Mouse (Mus musculus): ENCODE results near the gene Hist1h2ai. TPM values are rescaled to one million over a fixed set of nuclear protein-coding genes. Genes with fewer than 3 reads are reported as not detected.
A peak's percentile ranks its signal among the peaks of the same experiment; 100 is the strongest.
"Not testable (repeated sequence)": the region's sequence is repeated elsewhere in the genome, so short reads cannot be mapped to it uniquely, and the experiment has no call there.

The Hist1h2ai gene
- polyA plus RNA-seq, 1 experiment from 2014 or later, result 8.4 TPM

DNA sequence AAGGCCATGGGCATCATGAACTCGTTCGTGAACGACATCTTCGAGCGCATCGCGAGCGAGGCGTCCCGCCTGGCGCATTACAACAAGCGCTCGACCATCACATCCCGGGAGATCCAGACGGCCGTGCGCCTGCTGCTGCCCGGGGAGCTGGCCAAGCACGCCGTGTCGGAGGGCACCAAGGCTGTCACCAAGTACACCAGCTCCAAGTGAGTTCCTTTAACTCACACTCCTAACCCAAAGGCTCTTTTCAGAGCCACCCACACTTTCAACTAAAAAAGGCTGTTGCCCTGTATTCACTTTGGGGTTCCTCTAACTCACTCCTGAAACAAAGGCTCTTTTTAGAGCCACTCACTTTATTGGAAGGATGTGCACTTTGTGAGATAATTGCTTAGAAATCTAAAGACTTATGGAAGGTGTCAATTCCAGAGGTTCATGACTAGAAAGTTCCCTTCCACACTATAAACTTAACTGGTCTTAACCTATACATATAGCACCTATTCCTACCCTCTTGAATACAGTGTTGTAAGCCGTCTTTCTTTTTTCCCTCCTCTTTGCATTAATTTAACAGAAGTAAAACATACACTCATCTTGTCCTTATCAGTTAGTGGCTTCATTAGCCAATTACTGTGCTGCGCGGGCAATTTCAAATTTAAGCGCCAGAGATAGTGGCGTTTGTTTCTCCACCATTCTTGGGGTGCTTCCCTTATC lies 38.2 kb downstream of the Hist1h2ai start:
- whole genome bisulfite sequencing (ENCODE audit: insufficient replicate concordance), result under 1% methylated on average over 21 of the region's 26 CpGs
- H3K9me3 ChIP-seq (replicated peaks; ENCODE audit: control insufficient read depth, low read length); H3K36me3 ChIP-seq (ENCODE audit: control insufficient read depth, insufficient read depth, low read length); H3K27me3 ChIP-seq (ENCODE audit: control insufficient read depth, insufficient read depth, low read length): not testable (repeated sequence)
- H3K9ac ChIP-seq (ENCODE audit: low read depth, low read length), result peak overlapping the region; percentile 76
- H3K4me2 ChIP-seq, result peak overlapping the region; percentile 71
- peak overlapping the region; percentile 90 for H3K27ac ChIP-seq (ENCODE audit: low read depth, low read length)
- H3K4me3 ChIP-seq (ENCODE audit: low read depth, low read length), result peak overlapping the region; percentile 49
- peak; percentile 4; the same call in 1 of the 2 replicates for ATAC-seq (replicated peaks; ENCODE audit: insufficient number of reproducible peaks, low FRiP score, low TSS enrichment)
- peaks cover 12% of the 10 kb centered on the region for H3K4me1 ChIP-seq (ENCODE audit: control insufficient read depth, insufficient read depth, low read length)

DNA sequence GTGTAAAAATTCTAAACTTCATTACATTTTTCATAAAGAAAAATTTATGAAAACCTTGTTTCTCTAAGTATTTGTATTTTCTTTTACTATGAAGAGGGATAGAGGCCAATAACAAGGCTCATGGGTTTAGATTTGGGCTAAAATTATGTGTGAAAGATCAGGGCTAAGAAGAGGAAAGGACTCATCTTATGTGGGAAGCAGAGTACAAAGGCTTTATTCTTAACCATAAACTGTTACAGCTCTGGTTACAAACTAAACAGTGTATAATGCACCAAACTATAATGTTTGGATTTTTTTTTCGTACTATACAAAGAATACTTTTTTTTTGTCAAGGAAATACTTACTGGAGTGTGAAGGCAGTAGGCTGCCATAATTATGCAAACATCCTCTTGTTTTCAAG lies 39.5 kb downstream of the Hist1h2ai start:
- H3K9ac ChIP-seq (ENCODE audit: low read depth, low read length), result no peak overlapping the region
- peaks cover 10% of the 10 kb centered on the region for H3K4me1 ChIP-seq (ENCODE audit: control insufficient read depth, insufficient read depth, low read length)
- H3K36me3 ChIP-seq (ENCODE audit: control insufficient read depth, insufficient read depth, low read length), result no peaks in the 10 kb centered on the region
- peak overlapping the region; percentile 29; the same call in 1 of the 2 replicates for H3K27ac ChIP-seq (ENCODE audit: low read depth, low read length)
- H3K4me3 ChIP-seq (ENCODE audit: low read depth, low read length), result no peak overlapping the region
- H3K4me2 ChIP-seq, result peak overlapping the region; percentile 52
- no peaks in the 10 kb centered on the region for H3K9me3 ChIP-seq (replicated peaks; ENCODE audit: control insufficient read depth, low read length)
- H3K27me3 ChIP-seq (ENCODE audit: control insufficient read depth, insufficient read depth, low read length), result no peaks in the 10 kb centered on the region
- ATAC-seq (replicated peaks; ENCODE audit: insufficient number of reproducible peaks, low FRiP score, low TSS enrichment), result no peak
- WGBS (ENCODE audit: insufficient replicate concordance), result 74% methylated on average over 1 of the region's 1 CpGs

Small RNAs within 50 kb of the gene (microRNA-seq; reads per million reads assigned to microRNA genes)
- gene Gm44357 (ENCODE audit: borderline number of aligned reads), result not detected
- not detected for gene Gm44367 (ENCODE audit: borderline number of aligned reads)
- 1.3 reads per million, percentile 17 among the genes with 10 or more reads in this experiment for gene Gm44454 (ENCODE audit: borderline number of aligned reads)

Other genes with a start within 250 kb of the Hist1h2ai start
- gene Nkapl, start 247.9 kb upstream of the Hist1h2ai start, polyA plus RNA-seq (2014; fragmentation: Nextera tagmentation; extraction: Ambion mirVana), result 2.0 and 2.6 TPM in 2 replicates
- gene Zkscan4, start 237.5 kb upstream of the Hist1h2ai start, polyA plus RNA-seq (2014; fragmentation: Nextera tagmentation; extraction: Ambion mirVana), result 1.2 and 1.8 TPM in 2 replicates
- not detected in 2 replicates for gene Gm10065, start 237.0 kb upstream of the Hist1h2ai start, polyA plus RNA-seq (2014; fragmentation: Nextera tagmentation; extraction: Ambion mirVana)
- gene AK157302, start 221.2 kb upstream of the Hist1h2ai start, polyA plus RNA-seq (2014; fragmentation: Nextera tagmentation; extraction: Ambion mirVana), result 0.14 and 0.46 TPM in 2 replicates
- gene Gm11273, start 215.0 kb upstream of the Hist1h2ai start, polyA plus RNA-seq (2014; fragmentation: Nextera tagmentation; extraction: Ambion mirVana), result 7.4 and 8.5 TPM in 2 replicates
- gene Zkscan8, start 185.3 kb upstream of the Hist1h2ai start, polyA plus RNA-seq (2014; fragmentation: Nextera tagmentation; extraction: Ambion mirVana), result 6.4 and 6.5 TPM in 2 replicates
- 0.14 and 0.15 TPM in 2 replicates for gene Olfr1366, start 173.6 kb upstream of the Hist1h2ai start, polyA plus RNA-seq (2014; fragmentation: Nextera tagmentation; extraction: Ambion mirVana)
- gene Olfr1535, start 156.5 kb upstream of the Hist1h2ai start, polyA plus RNA-seq (2014; fragmentation: Nextera tagmentation; extraction: Ambion mirVana), result not detected in 2 replicates
- gene Olfr1364, start 134.7 kb upstream of the Hist1h2ai start, polyA plus RNA-seq (2014; fragmentation: Nextera tagmentation; extraction: Ambion mirVana), result not detected in 2 replicates
- not detected in 2 replicates for gene Olfr1362, start 102.4 kb upstream of the Hist1h2ai start, polyA plus RNA-seq (2014; fragmentation: Nextera tagmentation; extraction: Ambion mirVana)
- gene Olfr11, start 73.9 kb upstream of the Hist1h2ai start, polyA plus RNA-seq (2014; fragmentation: Nextera tagmentation; extraction: Ambion mirVana), result not detected in 2 replicates
- gene Olfr1361, start 53.0 kb upstream of the Hist1h2ai start, polyA plus RNA-seq (2014; fragmentation: Nextera tagmentation; extraction: Ambion mirVana), result not detected in 2 replicates
- gene Olfr1360, start 39.0 kb upstream of the Hist1h2ai start, polyA plus RNA-seq (2014; fragmentation: Nextera tagmentation; extraction: Ambion mirVana), result not detected in 2 replicates
- gene Olfr1359, start 18.3 kb upstream of the Hist1h2ai start, polyA plus RNA-seq (2014; fragmentation: Nextera tagmentation; extraction: Ambion mirVana), result not detected in 2 replicates
- gene Hist1h2bl, start 279 bp upstream of the Hist1h2ai start, polyA plus RNA-seq (2014; fragmentation: Nextera tagmentation; extraction: Ambion mirVana), result not detected in 2 replicates
- 4.4 TPM in 1 of 2 replicates, not detected in the other for gene Hist1h3h, start 1.2 kb downstream of the Hist1h2ai start, polyA plus RNA-seq (2014; fragmentation: Nextera tagmentation; extraction: Ambion mirVana)
- 1.4 and 1.6 TPM in 2 replicates for gene Hist1h2bm, start 5.6 kb downstream of the Hist1h2ai start, polyA plus RNA-seq (2014; fragmentation: Nextera tagmentation; extraction: Ambion mirVana)
- 0.79 and 1.1 TPM in 2 replicates for gene Hist1h4j, start 18.6 kb downstream of the Hist1h2ai start, polyA plus RNA-seq (2014; fragmentation: Nextera tagmentation; extraction: Ambion mirVana)
- 3.0 TPM in 1 of 2 replicates, not detected in the other for gene Hist1h4k, start 34.1 kb downstream of the Hist1h2ai start, polyA plus RNA-seq (2014; fragmentation: Nextera tagmentation; extraction: Ambion mirVana)
- 3.1 and 4.2 TPM in 2 replicates for gene Hist1h2ak, start 37.4 kb downstream of the Hist1h2ai start, polyA plus RNA-seq (2014; fragmentation: Nextera tagmentation; extraction: Ambion mirVana)
- 1.6 and 2.0 TPM in 2 replicates for gene Hist1h2bn, start 37.7 kb downstream of the Hist1h2ai start, polyA plus RNA-seq (2014; fragmentation: Nextera tagmentation; extraction: Ambion mirVana)
- gene Hist1h1b, start 64.2 kb downstream of the Hist1h2ai start, polyA plus RNA-seq (2014; fragmentation: Nextera tagmentation; extraction: Ambion mirVana), result 5.9 and 10.8 TPM in 2 replicates
- gene Hist1h3i, start 66.9 kb downstream of the Hist1h2ai start, polyA plus RNA-seq (2014; fragmentation: Nextera tagmentation; extraction: Ambion mirVana), result 107 and 123 TPM in 2 replicates
- 3.3 and 6.2 TPM in 2 replicates for gene Hist1h2an, start 70.8 kb downstream of the Hist1h2ai start, polyA plus RNA-seq (2014; fragmentation: Nextera tagmentation; extraction: Ambion mirVana)
- gene Hist1h2bp, start 71.0 kb downstream of the Hist1h2ai start, polyA plus RNA-seq (2014; fragmentation: Nextera tagmentation; extraction: Ambion mirVana), result 1.5 TPM in 1 of 2 replicates, not detected in the other
- gene Hist1h2bq, start 93.8 kb downstream of the Hist1h2ai start, polyA plus RNA-seq (2014; fragmentation: Nextera tagmentation; extraction: Ambion mirVana), result 9.4 and 11.6 TPM in 2 replicates
- gene Hist1h2ao, start 94.0 kb downstream of the Hist1h2ai start, polyA plus RNA-seq (2014; fragmentation: Nextera tagmentation; extraction: Ambion mirVana), result not detected in 2 replicates
- not detected in 2 replicates for gene Hist1h4m, start 95.3 kb downstream of the Hist1h2ai start, polyA plus RNA-seq (2014; fragmentation: Nextera tagmentation; extraction: Ambion mirVana)
- 7.1 and 10.5 TPM in 2 replicates for gene Hist1h4n, start 115.8 kb downstream of the Hist1h2ai start, polyA plus RNA-seq (2014; fragmentation: Nextera tagmentation; extraction: Ambion mirVana)
- gene Hist1h2ap, start 117.1 kb downstream of the Hist1h2ai start, polyA plus RNA-seq (2014; fragmentation: Nextera tagmentation; extraction: Ambion mirVana), result 2,147 and 2,559 TPM in 2 replicates
- 10.3 and 12.3 TPM in 2 replicates for gene Hist1h2br, start 117.3 kb downstream of the Hist1h2ai start, polyA plus RNA-seq (2014; fragmentation: Nextera tagmentation; extraction: Ambion mirVana)
- 6.7 and 7.6 TPM in 2 replicates for gene Zfp184, start 228.7 kb downstream of the Hist1h2ai start, polyA plus RNA-seq (2014; fragmentation: Nextera tagmentation; extraction: Ambion mirVana)